Mouse (Mus musculus) erythroid progenitor cell, adult 5-6 weeks (primary cell): ENCODE results near the gene Cyp2d34. TPM values are rescaled to one million over a fixed set of nuclear protein-coding genes. Genes with fewer than 3 reads are reported as not detected.

Experiments
- ATAC-seq: replicated peaks from 2 replicates; pipeline ENCODE4 v1.8.0; 2016; ENCODE audit warnings: moderate number of reproducible peaks, mild to moderate bottlenecking, moderate TSS enrichment, inconsistent platforms; ENCODE audit not compliant: poor library complexity, low FRiP score, severe bottlenecking
- total RNA-seq, 2 experiments: library from RNA; stranded (forward) in 1 of 2; stranded (reverse) in 1 of 2; fragments of 150-400 nt in 1 of 2; fragments of 186-747, 209-891 nt in 1 of 2; gene quantifications; 2 replicates each; pipeline versions ENCODE4 v1.2.3 to v1.2.4; 2015 to 2017; ENCODE audit warnings: low replicate concordance in 2 of 2

The Cyp2d34 gene
- total RNA-seq (2015; ENCODE audit: low replicate concordance) (not detected in 2 replicates), total RNA-seq (2017; ENCODE audit: low replicate concordance) (not detected in 2 replicates)

DNA sequence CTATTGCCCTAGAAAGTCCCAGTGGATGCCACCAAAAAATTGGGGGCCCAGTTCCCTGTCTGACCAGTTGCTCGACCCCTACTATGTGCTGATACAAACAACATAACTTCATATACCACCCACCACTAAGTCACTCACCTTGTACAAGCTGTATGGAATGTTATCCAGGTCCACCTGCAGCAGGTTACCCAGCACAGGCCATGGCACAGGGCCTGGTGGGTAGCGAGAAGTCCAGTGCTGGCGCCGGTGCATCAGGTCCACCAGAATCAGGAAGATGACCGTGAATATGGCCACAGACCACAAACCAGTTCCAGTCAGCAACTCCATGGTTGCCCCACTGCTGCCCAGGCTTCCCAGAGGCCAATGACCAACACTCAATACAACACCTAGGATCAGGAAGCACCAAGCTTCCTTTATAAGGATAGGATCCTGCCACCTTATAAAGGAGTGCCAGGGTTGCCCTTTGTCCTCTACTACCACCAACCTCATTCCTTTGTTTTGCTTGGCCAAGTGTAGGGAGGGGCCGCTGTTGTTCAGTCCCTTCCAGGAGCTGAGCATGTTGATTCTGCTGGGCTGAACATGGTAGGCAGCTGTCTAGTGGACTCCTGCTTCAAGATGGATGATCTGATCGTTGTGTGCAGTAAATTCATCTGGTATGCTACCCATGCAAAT lies at the start of gene Cyp2d34:
Gene Cyp2d34, minus strand, starts transcription at position 416 of the 672 bp plus-strand sequence.
- ATAC-seq = no peak

DNA sequence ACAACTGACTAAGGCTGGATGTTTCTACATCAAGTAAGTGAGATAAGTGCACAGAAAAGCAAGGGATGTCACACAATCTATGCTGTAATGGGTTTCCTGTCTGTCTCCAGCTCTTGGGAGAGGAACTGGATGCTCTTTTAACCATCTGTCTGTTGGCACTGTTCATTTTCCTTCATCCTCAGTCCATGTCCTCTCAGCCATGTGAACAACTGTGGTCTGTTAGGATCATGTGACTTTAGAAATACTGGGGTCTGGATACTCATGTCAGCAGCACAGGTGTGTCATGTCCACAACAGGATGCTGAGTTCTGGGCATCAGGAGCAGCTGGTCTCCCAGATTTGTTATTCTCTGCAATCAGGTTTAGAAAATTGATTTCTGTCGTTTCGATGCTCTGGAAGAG lies 35.6 kb upstream of the Cyp2d34 start:
- no peak for ATAC-seq

GRCm38 (mm10) chr15:82644371-82644770 lies 23.6 kb upstream of the Cyp2d34 start:
- ATAC-seq = no peak

- ATAC-seq = no peak
Observed at GRCm38 (mm10) chr15:82643771-82644170, 23.0 kb upstream of the Cyp2d34 start.

DNA sequence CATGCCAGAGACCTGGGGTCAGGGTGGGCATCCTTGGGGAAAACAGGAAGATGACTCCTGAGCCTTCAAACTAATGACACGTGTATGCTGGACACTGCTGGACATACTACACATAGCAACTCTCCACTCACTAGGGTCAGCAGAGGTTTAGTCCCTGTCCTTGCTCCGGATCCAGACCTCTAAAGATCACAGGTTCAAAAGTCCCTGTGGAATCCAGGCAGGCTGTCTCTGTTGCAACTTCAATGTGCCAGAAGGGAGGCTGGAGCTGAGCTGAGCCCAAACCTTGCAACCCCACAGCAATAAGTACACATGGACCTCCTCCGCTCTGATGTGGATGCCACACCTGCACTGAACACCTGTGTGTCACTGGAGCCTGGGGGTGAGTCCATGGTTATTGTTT lies 22.0 kb upstream of the Cyp2d34 start:
- no peak for ATAC-seq

DNA sequence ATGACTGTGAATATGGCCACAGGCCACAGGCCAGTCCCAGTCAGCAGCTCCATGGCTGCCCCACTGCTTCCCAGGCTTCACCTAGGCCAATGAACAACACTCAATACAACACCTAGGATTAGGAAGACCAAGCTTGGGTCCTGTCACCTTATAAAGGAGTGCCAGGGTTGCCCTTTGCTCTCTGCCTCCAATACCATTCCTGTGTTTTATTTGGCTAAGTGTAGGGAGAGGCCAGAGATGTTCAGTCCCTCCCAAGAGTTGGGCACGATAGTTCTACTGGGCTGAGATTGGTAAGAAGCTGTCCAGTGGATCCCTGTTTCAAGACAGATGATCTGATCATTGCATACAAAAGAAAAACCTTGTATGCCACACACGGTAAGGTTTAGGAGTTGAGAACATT lies 21.2 kb upstream of the Cyp2d34 start:
- ATAC-seq = no peak

- ATAC-seq = no peak
Observed at GRCm38 (mm10) chr15:82641390-82641789, 20.6 kb upstream of the Cyp2d34 start.

DNA sequence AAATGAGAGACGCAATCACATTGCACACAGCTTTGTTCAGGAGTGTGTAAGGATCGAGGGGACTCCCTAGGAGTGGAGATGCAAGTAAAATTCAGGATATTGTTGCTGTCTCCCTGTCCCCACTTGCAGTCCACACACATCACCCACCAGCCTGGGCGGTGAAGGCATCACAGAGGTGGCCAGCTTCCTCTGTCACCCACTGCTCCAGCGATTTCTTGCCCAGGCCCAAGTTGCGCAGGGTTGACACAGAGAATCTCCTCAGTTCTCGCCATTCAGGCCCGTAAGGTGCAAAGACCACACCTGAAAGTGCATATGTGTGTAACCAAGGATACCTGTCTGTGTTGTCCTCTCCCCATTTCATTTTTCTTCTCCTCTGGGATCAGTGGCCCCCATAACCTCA lies 19.5 kb upstream of the Cyp2d34 start:
- no peak for ATAC-seq

GRCm38 (mm10) chr15:82637130-82638075 lies 16.7 kb upstream of the Cyp2d34 start:
- ATAC-seq = no peak

- ATAC-seq = no peak
Observed at GRCm38 (mm10) chr15:82634976-82635375, 14.2 kb upstream of the Cyp2d34 start.

DNA sequence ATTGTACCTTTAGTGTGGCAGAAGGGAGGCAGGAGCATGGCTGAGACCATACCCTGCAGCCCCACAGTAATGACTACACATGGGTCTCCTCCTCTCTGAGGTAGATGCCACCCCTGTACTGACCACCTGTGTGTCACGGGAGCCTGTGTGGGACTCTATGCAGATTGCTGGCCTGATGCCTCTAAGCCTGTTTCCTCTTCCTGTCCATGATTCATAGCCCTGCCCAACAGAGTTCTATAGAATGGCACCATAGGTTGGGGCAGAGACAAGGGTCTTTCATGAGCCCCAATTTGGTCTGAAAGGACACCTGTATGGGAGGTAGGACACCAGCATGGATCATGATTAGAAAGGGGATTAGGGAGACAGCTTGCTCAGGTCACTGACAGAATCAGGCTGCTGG lies 1.2 kb upstream of the Cyp2d34 start:
- ATAC-seq = no peak

DNA sequence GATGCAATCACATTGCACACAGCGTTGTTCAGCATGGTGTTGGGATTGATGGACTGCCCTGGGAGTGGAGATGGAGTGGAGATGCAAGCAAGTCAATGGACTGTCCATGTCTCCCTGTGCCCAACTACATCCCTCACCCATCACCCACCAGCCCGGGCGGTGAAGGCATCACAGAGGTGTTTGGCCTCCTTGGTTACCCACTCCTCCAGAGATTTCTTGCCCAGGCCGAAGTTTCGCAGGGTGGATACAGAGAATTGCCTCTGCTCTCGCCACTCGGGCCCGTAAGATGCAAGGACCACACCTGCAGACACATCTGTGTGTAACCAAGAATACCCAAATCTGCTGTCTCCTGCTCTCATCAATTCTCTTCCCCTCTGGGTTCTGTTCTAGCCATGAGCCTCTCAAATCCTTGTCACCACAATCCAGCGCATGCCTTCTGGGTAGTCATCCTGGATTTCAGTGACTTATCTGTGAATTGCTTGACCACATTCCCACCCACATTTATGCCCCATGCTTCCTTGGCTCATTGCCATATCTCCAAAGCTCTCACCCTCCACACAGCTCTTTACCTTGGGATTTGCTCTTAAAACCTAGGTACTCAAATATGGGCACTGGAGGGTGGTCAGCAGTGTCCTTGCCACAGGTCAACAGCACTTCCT lies 2.3 kb downstream of the Cyp2d34 start:
- no peak for ATAC-seq

DNA sequence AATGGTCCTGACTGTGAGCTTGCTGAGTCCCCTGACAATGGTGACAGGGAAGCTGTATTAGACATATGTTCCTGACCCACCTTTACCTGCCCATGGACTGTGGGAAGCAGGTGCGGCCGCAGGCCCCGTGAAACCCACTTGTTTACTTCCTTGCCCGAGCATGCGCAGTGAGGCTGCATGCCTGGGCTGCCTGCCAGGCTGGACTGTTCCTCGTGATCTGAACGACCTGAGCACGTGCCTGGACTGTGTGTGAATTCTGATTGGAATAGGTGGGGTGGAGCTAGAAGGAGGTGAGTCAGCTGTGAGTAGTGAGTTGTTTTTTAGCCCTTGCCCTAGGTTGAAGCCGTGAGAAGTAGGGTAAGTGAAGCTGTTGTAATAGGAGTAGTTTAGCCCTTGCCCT lies 38.1 kb downstream of the Cyp2d34 start:
- ATAC-seq = no peak

DNA sequence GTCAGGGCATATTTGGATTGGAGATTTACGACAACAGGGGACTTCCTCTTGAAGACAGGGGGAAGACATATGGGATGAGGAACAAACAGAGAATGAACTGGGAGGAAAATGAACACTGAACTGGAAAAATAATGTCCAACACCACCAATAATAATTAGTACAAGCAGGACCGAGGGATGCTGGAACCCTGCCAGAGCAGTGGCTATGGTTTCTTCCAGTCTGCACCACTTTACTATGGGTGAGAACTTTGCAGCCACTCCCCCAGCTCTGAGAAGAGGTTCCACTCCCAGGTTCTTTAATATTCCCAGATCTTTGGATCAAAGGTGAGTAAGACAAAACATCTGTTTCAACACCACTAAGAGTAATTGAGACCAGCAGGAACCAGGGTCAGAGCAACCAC lies 41.7 kb downstream of the Cyp2d34 start:
- ATAC-seq = no peak

DNA sequence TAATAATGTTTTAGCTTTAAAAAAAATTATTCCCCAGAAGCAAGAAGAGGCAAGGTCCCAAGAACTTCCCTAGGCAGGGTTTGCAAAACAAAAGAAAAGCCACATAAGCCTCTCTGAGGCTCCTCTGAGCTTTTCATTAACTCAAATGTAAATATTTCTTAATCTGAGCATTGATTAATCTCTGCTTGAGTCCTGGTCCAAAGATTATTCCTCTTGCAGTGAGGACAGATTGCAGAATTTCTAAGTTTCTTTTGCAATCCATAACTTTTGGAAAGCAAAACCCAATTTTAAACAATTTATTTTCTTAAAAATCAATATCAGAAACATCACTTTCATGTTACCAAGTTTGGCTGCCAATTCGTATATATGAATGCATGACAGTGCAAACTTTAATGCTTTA lies 47.9 kb downstream of the Cyp2d34 start:
- no peak for ATAC-seq

Other genes starting within 250 kb of the Cyp2d34 start
- gene Cyp2d22, start 240.7 kb downstream of the Cyp2d34 start, total RNA-seq (2015; ENCODE audit: low replicate concordance) = not detected in 2 replicates
- gene Cyp2d22, start 240.7 kb downstream of the Cyp2d34 start, total RNA-seq (2017; ENCODE audit: low replicate concordance) = not detected in 2 replicates
- gene Cyp2d11, start 226.9 kb downstream of the Cyp2d34 start, total RNA-seq (2015; ENCODE audit: low replicate concordance) = not detected in 2 replicates
- gene Cyp2d11, start 226.9 kb downstream of the Cyp2d34 start, total RNA-seq (2017; ENCODE audit: low replicate concordance) = not detected in 2 replicates
- gene Cyp2d10, start 213.8 kb downstream of the Cyp2d34 start, total RNA-seq (2015; ENCODE audit: low replicate concordance) = not detected in 2 replicates
- not detected in 2 replicates for gene Cyp2d10, start 213.8 kb downstream of the Cyp2d34 start, total RNA-seq (2017; ENCODE audit: low replicate concordance)
- gene Cyp2d9, start 187.5 kb downstream of the Cyp2d34 start, total RNA-seq (2015; ENCODE audit: low replicate concordance) = not detected in 2 replicates
- gene Cyp2d9, start 187.5 kb downstream of the Cyp2d34 start, total RNA-seq (2017; ENCODE audit: low replicate concordance) = not detected in 2 replicates
- gene Cyp2d12, start 65.9 kb downstream of the Cyp2d34 start, total RNA-seq (2015; ENCODE audit: low replicate concordance) = not detected in 2 replicates
- gene Cyp2d12, start 65.9 kb downstream of the Cyp2d34 start, total RNA-seq (2017; ENCODE audit: low replicate concordance) = not detected in 2 replicates
- gene Cyp2d40, start 143.2 kb upstream of the Cyp2d34 start, total RNA-seq (2015; ENCODE audit: low replicate concordance) = not detected in 2 replicates
- not detected in 2 replicates for gene Cyp2d40, start 143.2 kb upstream of the Cyp2d34 start, total RNA-seq (2017; ENCODE audit: low replicate concordance)
- not detected in 2 replicates for gene Cyp2d26, start 173.3 kb upstream of the Cyp2d34 start, total RNA-seq (2015; ENCODE audit: low replicate concordance)
- not detected in 2 replicates for gene Cyp2d26, start 173.3 kb upstream of the Cyp2d34 start, total RNA-seq (2017; ENCODE audit: low replicate concordance)